In the genomic region with DNA sequence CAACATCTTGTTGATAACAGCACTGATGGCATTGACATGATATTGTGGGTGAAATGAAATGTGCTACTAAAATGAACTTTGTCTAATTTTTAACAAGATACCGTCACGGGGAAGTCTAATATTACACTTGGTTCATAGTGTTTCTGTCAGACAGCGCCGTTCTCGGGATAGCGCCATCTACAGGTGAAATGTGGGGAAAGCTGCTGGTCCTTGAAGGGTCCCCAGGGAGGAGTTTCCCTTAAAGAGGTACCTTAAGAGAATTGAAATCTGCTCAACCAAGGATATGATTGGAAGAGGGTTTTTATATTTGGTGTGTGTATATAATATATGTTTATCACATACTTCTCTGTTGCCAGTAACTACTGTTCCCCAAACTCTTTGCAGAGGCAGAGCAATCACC, we compare ENCODE assay signal across 15 mouse cellular contexts.
DNase-seq lines count a peak whose midpoint lies in the region; ATAC-seq and TF ChIP-seq lines count a peak whose summit lies in the region.
"Had no signal": no experiment of that assay in that cellular context is flagged by ENCODE, and none has a peak within 500 bp of the region (broad histone marks: within the 10 kb centered on the region; RNA-seq: fewer than 3 reads in every experiment).

No protein-coding gene starts in this region.

- H3K27me3 ChIP-seq in liver, embryonic 14.5 days (ENCODE audit: control insufficient read depth, insufficient read depth, low read length), result no peaks in the 10 kb centered on the region
- H3K27me3 ChIP-seq in ES-Bruce4 (ENCODE audit: control insufficient read depth, insufficient read depth, low read length, poor library complexity, severe bottlenecking), result no peaks in the 10 kb centered on the region
- H3K27me3 ChIP-seq: liver, embryonic 15.5 days; megakaryocyte, embryonic 14.5 days; stomach, embryonic 15.5 days had no signal

- no peak overlapping the region for H3K9ac ChIP-seq in liver, embryonic 14.5 days (replicated peaks)
- no peak overlapping the region for H3K9ac ChIP-seq in ES-Bruce4 (ENCODE audit: low read depth, poor library complexity, severe bottlenecking)
- H3K9ac ChIP-seq: liver, embryonic 15.5 days; stomach, embryonic 15.5 days had no signal

- TF ChIP-seq EP300 in liver, embryonic 14.5 days (IDR thresholded peaks at IDR 0.05; ENCODE audit: low read depth), result no peak
- no peak for TF ChIP-seq EP300 in ES-Bruce4 (IDR thresholded peaks at IDR 0.05; ENCODE audit: insufficient read depth, low read depth, low read length)

- no peak for ATAC-seq in liver, embryonic 14.5 days (ENCODE audit: insufficient read depth)

- no peaks in the 10 kb centered on the region for H3K36me3 ChIP-seq in liver, embryonic 14.5 days (replicated peaks; ENCODE audit: control insufficient read depth, insufficient read depth, low read depth)
- no peaks in the 10 kb centered on the region for H3K36me3 ChIP-seq in ES-Bruce4 (ENCODE audit: control insufficient read depth, insufficient read depth, low read length, poor library complexity, severe bottlenecking)
- H3K36me3 ChIP-seq: liver, embryonic 15.5 days; stomach, embryonic 15.5 days had no signal

- DNase-seq in gastrocnemius, adult 2 months, result no peak
- no peak for DNase-seq in gastrocnemius, postnatal 14 days
- DNase-seq in liver, embryonic 14.5 days (ENCODE audit: low read depth in 3 of 3, low spot score in 3 of 3), result no peak
- DNase-seq in liver, result no peak
- peak; percentile 1 for DNase-seq in c-Kit-positive CD71-negative TER-119-negative erythroid progenitor cells, embryonic 14.5 days (ENCODE audit: low read depth)
- no peak for DNase-seq in urinary bladder, adult 18-20 months (ENCODE audit: low spot score in 2 of 2)
- DNase-seq: cerebellum, postnatal 36 days; heart, adult 18-20 months; heart, postnatal 10 days; right cerebral cortex, postnatal 4 days had no signal

- no peaks in the 10 kb centered on the region for H3K9me3 ChIP-seq in liver, embryonic 14.5 days (ENCODE audit: control insufficient read depth, low read length)
- H3K9me3 ChIP-seq in ES-Bruce4 (replicated peaks; ENCODE audit: control insufficient read depth, insufficient read depth, low read length, poor library complexity, severe bottlenecking), result no peaks in the 10 kb centered on the region
- H3K9me3 ChIP-seq: liver, embryonic 15.5 days; stomach, embryonic 15.5 days had no signal

- 46% methylated on average over 6 of the region's 6 CpGs for WGBS in liver, embryonic 14.5 days (ENCODE audit: insufficient replicate concordance)

- TF ChIP-seq POLR2A in ES-Bruce4 (IDR thresholded peaks at IDR 0.05; ENCODE audit: insufficient read depth, low read length), result no peak

- intact Hi-C loops in gastrocnemius, adult 2 months (cut with DNase I), result no loop called here
- intact Hi-C loops in gastrocnemius, postnatal 14 days (cut with DNase I; ENCODE audit: low total_unique reads), result no loop called here

- H3K4me3 ChIP-seq in gastrocnemius, adult 2 months, result no peak overlapping the region
- H3K4me3 ChIP-seq in liver, embryonic 14.5 days (ENCODE audit: insufficient read depth in 1 of 2, low read depth in 2 of 2, low read length in 2 of 2), result no peak overlapping the region
- H3K4me3 ChIP-seq in ES-Bruce4 (ENCODE audit: low read depth, low read length), result no peak overlapping the region
- H3K4me3 ChIP-seq: liver, embryonic 15.5 days; megakaryocyte, embryonic 14.5 days; myocyte; stomach, embryonic 15.5 days had no signal

- no peak overlapping the region for H3K27ac ChIP-seq in gastrocnemius, adult 2 months
- H3K27ac ChIP-seq in liver, embryonic 14.5 days, result no peak overlapping the region
- H3K27ac ChIP-seq in ES-Bruce4 (ENCODE audit: insufficient read depth, low read length), result no peak overlapping the region
- H3K27ac ChIP-seq: liver, embryonic 15.5 days; stomach, embryonic 15.5 days had no signal

- H3K4me2 ChIP-seq in liver, embryonic 14.5 days (ENCODE audit: low read depth), result no peak overlapping the region
- H3K4me2 ChIP-seq: liver, embryonic 15.5 days; stomach, embryonic 15.5 days had no signal

- peak; percentile 26; the same call in 1 of the 2 replicates for TF ChIP-seq CTCF in gastrocnemius, adult 2 months (IDR thresholded peaks at IDR 0.05)
- peak; percentile 24 for TF ChIP-seq CTCF in liver, embryonic 14.5 days (IDR thresholded peaks at IDR 0.05; ENCODE audit: low read depth)
- peak; percentile 58 for TF ChIP-seq CTCF in ES-Bruce4 (IDR thresholded peaks at IDR 0.05; ENCODE audit: low read depth, low read length)

- H3K4me1 ChIP-seq in liver, embryonic 14.5 days (replicated peaks; ENCODE audit: control insufficient read depth in 2 of 2, insufficient read depth in 2 of 2, low read length in 1 of 2), result no peaks in the 10 kb centered on the region
- peaks cover 1% of the 10 kb centered on the region for H3K4me1 ChIP-seq in ES-Bruce4 (ENCODE audit: control insufficient read depth, insufficient read depth, low read length)
- H3K4me1 ChIP-seq: liver, embryonic 15.5 days; megakaryocyte, embryonic 14.5 days; stomach, embryonic 15.5 days had no signal
